Mouse (Mus musculus) ES-Bruce4 (cell line): ENCODE data around the gene Olfr1431.
"Not testable (repeated sequence)": the region's sequence is repeated elsewhere in the genome, so short reads cannot be mapped to it uniquely, and the experiment has no call there.

ENCODE experiments used
- CTCF ChIP-seq: IDR thresholded peaks from one replicate; pipeline ENCODE4 v1.8.1; 2011; ENCODE audit warnings: low read depth, low read length
- POLR2A ChIP-seq: IDR thresholded peaks from one replicate; pipeline ENCODE4 v1.8.1; 2011; ENCODE audit warnings: low read length; ENCODE audit not compliant: insufficient read depth

DNA sequence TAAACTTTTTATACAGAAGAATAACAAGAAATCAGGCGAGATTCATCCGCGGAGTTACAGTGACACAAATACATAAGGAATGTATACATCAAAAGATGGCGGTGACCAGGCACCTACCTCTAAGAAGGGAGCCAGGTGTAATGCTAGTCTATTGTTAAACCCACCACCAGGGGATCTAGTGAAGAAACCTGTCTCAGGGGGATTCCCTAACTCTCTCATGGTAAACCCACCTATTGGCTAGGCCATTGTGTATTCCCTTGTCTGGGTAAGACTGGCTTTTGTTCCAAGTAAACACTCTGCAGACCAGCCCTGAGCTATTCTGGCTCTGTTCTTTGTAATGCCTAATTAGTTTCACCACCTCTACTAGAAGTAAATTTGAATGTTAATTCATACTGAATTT, 1.4 kb upstream of the Olfr1431 start:
- not testable (repeated sequence) for TF ChIP-seq POLR2A, CTCF
